Mouse (Mus musculus): ENCODE data around the gene Gm10762. TPM values are rescaled to one million over a fixed set of nuclear protein-coding genes. Genes with fewer than 3 reads are reported as not detected.

The Gm10762 gene
- total RNA-seq, 4 experiments from 2014 or later, result 16.0 to 22.3 (median 18.3) TPM

Small RNA genes lying within 50 kb of the gene (microRNA-seq; reads per million reads assigned to microRNA genes)
- gene Gm22859, result not detected

Other genes starting within 250 kb of the Gm10762 start
- 10 to 100 TPM; 11.1 to 16.4 (median 14.1) TPM for gene Tmem87b, start 149.6 kb downstream of the Gm10762 start, total RNA-seq (2022)
- gene Fbln7, start 104.7 kb downstream of the Gm10762 start, total RNA-seq (2022), result 1 to 10 TPM; 1.4 to 2.7 (median 1.8) TPM
- 1 to 10 TPM; 7.8 to 9.9 (median 8.0) TPM for gene Zc3h8, start 23.6 kb downstream of the Gm10762 start, total RNA-seq (2022)
- 10 to 100 TPM in 2 of 4 experiments, 1 to 10 TPM in 2; 6.4 to 11.8 (median 10.0) TPM for gene Zc3h6, start 323 bp downstream of the Gm10762 start, total RNA-seq (2022)
- not detected for gene Vinac1, start 80.4 kb upstream of the Gm10762 start, total RNA-seq (2022)
- 1 to 10 TPM; 6.2 to 9.0 (median 7.6) TPM for gene Ttl, start 98.2 kb upstream of the Gm10762 start, total RNA-seq (2022)
- gene Polr1b, start 133.3 kb upstream of the Gm10762 start, total RNA-seq (2022), result 10 to 100 TPM; 10.9 to 13.7 (median 11.3) TPM
- 10 to 100 TPM in 2 of 4 experiments, 1 to 10 TPM in 2; 8.5 to 11.0 (median 9.5) TPM for gene Chchd5, start 162.0 kb upstream of the Gm10762 start, total RNA-seq (2022)
- 10 to 100 TPM in 1 of 4 experiments, 1 to 10 TPM in 3; 7.5 to 11.3 (median 8.6) TPM for gene Slc20a1, start 231.0 kb upstream of the Gm10762 start, total RNA-seq (2022)